Mouse (Mus musculus) small intestine, adult 10 weeks (tissue): ENCODE results near the gene Ccdc60. TPM values are rescaled to one million over a fixed set of nuclear protein-coding genes. Genes with fewer than 3 reads are reported as not detected.

Experiments used
- polyA plus RNA-seq: library from polyadenylated mRNA; stranded (reverse); fragments of 350-450 nt; fragmentation: Illumina TruSeq; extraction: RNeasy Lipid Tissue Mini Kit (QIAGEN cat#74804); gene quantifications from one replicate; pipeline ENCODE4 v1.2.3, GENCODE M21; 2014; ENCODE audit warnings: low replicate concordance

Gene Ccdc60
- 0.19 TPM for polyA plus RNA-seq

DNA sequence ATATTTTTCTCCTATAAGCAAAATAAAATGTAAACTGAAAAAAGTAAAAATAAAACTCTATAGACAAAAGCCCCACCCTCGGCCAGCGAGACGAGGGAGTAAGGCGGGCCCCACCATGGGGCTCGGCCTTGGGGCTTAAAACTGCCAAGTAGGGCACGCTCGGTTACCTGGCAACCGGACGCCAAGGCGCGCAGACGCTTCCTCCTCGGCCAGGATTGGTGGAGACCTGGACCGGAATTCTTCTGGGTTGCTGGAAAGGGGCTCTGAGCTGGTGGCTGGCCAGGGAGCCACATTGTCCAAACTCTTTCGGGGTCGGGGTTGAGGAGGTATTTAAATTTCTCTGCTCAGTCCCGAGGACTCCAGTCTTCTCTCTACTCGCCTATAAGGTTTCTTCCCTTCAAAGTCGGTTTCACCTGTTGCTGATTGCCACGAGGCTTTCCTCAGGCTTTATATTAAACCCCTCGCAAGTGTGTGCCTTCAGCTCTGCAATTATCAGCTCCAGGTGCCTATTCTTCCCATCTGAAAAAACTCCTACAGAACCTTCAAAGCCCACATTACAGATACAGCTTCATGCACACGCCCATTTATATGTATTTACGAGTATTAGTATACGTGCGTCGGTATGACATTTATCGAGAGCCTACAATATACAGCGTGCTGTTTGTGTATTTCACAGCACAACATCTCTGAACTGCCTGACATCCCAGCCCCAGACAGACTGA is at the start of gene Ccdc60:
Gene Ccdc60 (minus strand): TSS at position 137 of the 722 bp plus-strand sequence.

DNA sequence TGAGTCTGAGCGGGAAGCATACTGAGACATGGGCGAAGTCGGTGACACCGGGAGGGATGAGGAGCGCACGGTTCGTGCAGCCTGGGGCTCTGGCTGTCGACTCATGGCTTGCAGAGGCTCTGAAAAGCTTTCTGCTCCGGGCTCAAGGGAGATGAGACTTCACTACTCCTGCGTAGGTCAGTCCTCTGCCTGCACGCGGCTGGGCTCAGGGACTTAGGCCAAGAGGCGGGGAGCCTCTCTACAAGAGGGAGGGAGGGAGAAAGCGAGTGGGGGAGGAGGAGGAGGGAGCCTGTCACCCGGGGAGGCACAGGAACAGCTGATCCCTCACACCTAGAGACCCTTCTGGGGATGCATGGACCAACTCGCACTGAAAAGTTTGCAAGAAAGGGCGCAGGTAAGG is 205.7 kb downstream of the Ccdc60 start, which contains the start of gene Tmem233:
Gene Tmem233 (minus strand): TSS at position 164 of the 400 bp plus-strand sequence.

Other genes starting within 250 kb of the Ccdc60 start
- gene Tmem233, start 205.7 kb downstream of the Ccdc60 start, polyA plus RNA-seq: not detected
- gene Hspb8, start 133.9 kb upstream of the Ccdc60 start, polyA plus RNA-seq: 3.3 TPM